Mouse (Mus musculus): ENCODE measurements around the gene Krtap14. TPM values are rescaled to one million over a fixed set of nuclear protein-coding genes. Genes with fewer than 3 reads are reported as not detected.

Gene Krtap14
- not detected in 2 replicates for polyA plus RNA-seq (2014; fragmentation: Nextera tagmentation; extraction: Ambion mirVana)

GRCm38 (mm10) chr16:88826095-88826652, at the start of gene Krtap14:
Gene Krtap14, minus strand, starts transcription at chr16:88826145.
- Histone ChIP-seq H3K27ac (ENCODE audit: low read depth, low read length) (no peak within 1 kb of the TSS), H3K9ac (ENCODE audit: low read depth, low read length) (no peak within 1 kb of the TSS), H3K4me1 (ENCODE audit: control insufficient read depth, insufficient read depth, low read length) (no peaks in the 10 kb centered on the region), H3K4me2 (replicated peaks; ENCODE audit: low read depth, low read length) (no peak within 1 kb of the TSS), H3K4me3 (ENCODE audit: low read length) (no peak within 1 kb of the TSS), H3K36me3 (ENCODE audit: control insufficient read depth, insufficient read depth, low read length) (no peaks in the 10 kb centered on the region), H3K9me3 (ENCODE audit: control insufficient read depth, low read length) (no peaks in the 10 kb centered on the region), H3K27me3 (ENCODE audit: control insufficient read depth, insufficient read depth, low read length) (no peaks in the 10 kb centered on the region)
- 93% methylated on average over 9 of the region's 9 CpGs for WGBS
- ATAC-seq (ENCODE audit: low FRiP score, low TSS enrichment), result no peak

- no peaks in the 10 kb centered on the region for H3K36me3 ChIP-seq (ENCODE audit: control insufficient read depth, insufficient read depth, low read length)
- no peak for ATAC-seq (ENCODE audit: low FRiP score, low TSS enrichment)
- H3K27ac ChIP-seq (ENCODE audit: low read depth, low read length), result no peak within 1 kb of the TSS
- no peaks in the 10 kb centered on the region for H3K9me3 ChIP-seq (ENCODE audit: control insufficient read depth, low read length)
- WGBS, result 98% methylated on average over 3 of the region's 3 CpGs
- no peak within 1 kb of the TSS for H3K4me2 ChIP-seq (replicated peaks; ENCODE audit: low read depth, low read length)
- H3K4me1 ChIP-seq (ENCODE audit: control insufficient read depth, insufficient read depth, low read length), result no peaks in the 10 kb centered on the region
- no peak within 1 kb of the TSS for H3K9ac ChIP-seq (ENCODE audit: low read depth, low read length)
- H3K27me3 ChIP-seq (ENCODE audit: control insufficient read depth, insufficient read depth, low read length), result no peaks in the 10 kb centered on the region
- no peak within 1 kb of the TSS for H3K4me3 ChIP-seq (ENCODE audit: low read length)
Measured at GRCm38 (mm10) chr16:88874169-88874568, 48.2 kb upstream of the Krtap14 start, which contains the start of gene Krtap19-2. Gene Krtap19-2, minus strand, starts transcription at chr16:88874269.

GRCm38 (mm10) chr16:88869311-88869710, 43.4 kb upstream of the Krtap14 start, which contains the start of gene Krtap19-1:
Gene Krtap19-1, minus strand, starts transcription at chr16:88869411.
- H3K36me3 ChIP-seq (ENCODE audit: control insufficient read depth, insufficient read depth, low read length), result no peaks in the 10 kb centered on the region
- H3K27ac ChIP-seq (ENCODE audit: low read depth, low read length), result no peak within 1 kb of the TSS
- WGBS, result 92% methylated on average over 6 of the region's 6 CpGs
- no peak within 1 kb of the TSS for H3K4me2 ChIP-seq (replicated peaks; ENCODE audit: low read depth, low read length)
- no peaks in the 10 kb centered on the region for H3K27me3 ChIP-seq (ENCODE audit: control insufficient read depth, insufficient read depth, low read length)
- no peaks in the 10 kb centered on the region for H3K9me3 ChIP-seq (ENCODE audit: control insufficient read depth, low read length)
- no peak within 1 kb of the TSS for H3K9ac ChIP-seq (ENCODE audit: low read depth, low read length)
- no peak for ATAC-seq (ENCODE audit: low FRiP score, low TSS enrichment)
- H3K4me1 ChIP-seq (ENCODE audit: control insufficient read depth, insufficient read depth, low read length), result no peaks in the 10 kb centered on the region
- H3K4me3 ChIP-seq (ENCODE audit: low read length), result no peak within 1 kb of the TSS

GRCm38 (mm10) chr16:88864887-88865407, 39.0 kb upstream of the Krtap14 start:
- no peak for ATAC-seq (ENCODE audit: low FRiP score, low TSS enrichment)
- Histone ChIP-seq H3K9ac (ENCODE audit: low read depth, low read length) (no peak overlapping the region), H3K36me3 (ENCODE audit: control insufficient read depth, insufficient read depth, low read length) (no peaks in the 10 kb centered on the region), H3K27ac (ENCODE audit: low read depth, low read length) (no peak overlapping the region), H3K9me3 (ENCODE audit: control insufficient read depth, low read length) (no peaks in the 10 kb centered on the region), H3K4me1 (ENCODE audit: control insufficient read depth, insufficient read depth, low read length) (no peaks in the 10 kb centered on the region), H3K4me2 (replicated peaks; ENCODE audit: low read depth, low read length) (no peak overlapping the region), H3K4me3 (ENCODE audit: low read length) (no peak overlapping the region), H3K27me3 (ENCODE audit: control insufficient read depth, insufficient read depth, low read length) (no peaks in the 10 kb centered on the region)
- 51% methylated on average over 4 of the region's 4 CpGs for WGBS

GRCm38 (mm10) chr16:88851450-88851849, 25.5 kb upstream of the Krtap14 start:
- Histone ChIP-seq H3K9me3 (ENCODE audit: control insufficient read depth, low read length) (no peaks in the 10 kb centered on the region), H3K4me3 (ENCODE audit: low read length) (no peak overlapping the region), H3K36me3 (ENCODE audit: control insufficient read depth, insufficient read depth, low read length) (no peaks in the 10 kb centered on the region), H3K27ac (ENCODE audit: low read depth, low read length) (no peak overlapping the region), H3K4me1 (ENCODE audit: control insufficient read depth, insufficient read depth, low read length) (no peaks in the 10 kb centered on the region), H3K27me3 (ENCODE audit: control insufficient read depth, insufficient read depth, low read length) (no peaks in the 10 kb centered on the region), H3K9ac (ENCODE audit: low read depth, low read length) (no peak overlapping the region), H3K4me2 (replicated peaks; ENCODE audit: low read depth, low read length) (no peak overlapping the region)
- ATAC-seq (ENCODE audit: low FRiP score, low TSS enrichment), result no peak
- WGBS, result 12% methylated on average over 5 of the region's 5 CpGs

GRCm38 (mm10) chr16:88848558-88848957, 22.6 kb upstream of the Krtap14 start:
- no peak for ATAC-seq (ENCODE audit: low FRiP score, low TSS enrichment)
- H3K9me3 ChIP-seq (ENCODE audit: control insufficient read depth, low read length), result no peaks in the 10 kb centered on the region
- no peak overlapping the region for H3K27ac ChIP-seq (ENCODE audit: low read depth, low read length)
- H3K4me3 ChIP-seq (ENCODE audit: low read length), result no peak overlapping the region
- 83% methylated on average over 4 of the region's 4 CpGs for WGBS
- no peaks in the 10 kb centered on the region for H3K36me3 ChIP-seq (ENCODE audit: control insufficient read depth, insufficient read depth, low read length)
- no peaks in the 10 kb centered on the region for H3K27me3 ChIP-seq (ENCODE audit: control insufficient read depth, insufficient read depth, low read length)
- H3K4me2 ChIP-seq (replicated peaks; ENCODE audit: low read depth, low read length), result no peak overlapping the region
- H3K4me1 ChIP-seq (ENCODE audit: control insufficient read depth, insufficient read depth, low read length), result no peaks in the 10 kb centered on the region
- no peak overlapping the region for H3K9ac ChIP-seq (ENCODE audit: low read depth, low read length)

GRCm38 (mm10) chr16:88847363-88847762, 21.4 kb upstream of the Krtap14 start:
- no peaks in the 10 kb centered on the region for H3K9me3 ChIP-seq (ENCODE audit: control insufficient read depth, low read length)
- WGBS, result 89% methylated on average over 1 of the region's 1 CpGs
- no peak for ATAC-seq (ENCODE audit: low FRiP score, low TSS enrichment)

GRCm38 (mm10) chr16:88826978-88827377, 1.0 kb upstream of the Krtap14 start:
- no peak overlapping the region for H3K4me3 ChIP-seq (ENCODE audit: low read length)
- no peak overlapping the region for H3K4me2 ChIP-seq (replicated peaks; ENCODE audit: low read depth, low read length)
- no peaks in the 10 kb centered on the region for H3K4me1 ChIP-seq (ENCODE audit: control insufficient read depth, insufficient read depth, low read length)
- 52% methylated on average over 3 of the region's 3 CpGs for WGBS
- H3K9me3 ChIP-seq (ENCODE audit: control insufficient read depth, low read length), result no peaks in the 10 kb centered on the region
- H3K27ac ChIP-seq (ENCODE audit: low read depth, low read length), result no peak overlapping the region
- no peaks in the 10 kb centered on the region for H3K36me3 ChIP-seq (ENCODE audit: control insufficient read depth, insufficient read depth, low read length)
- no peak for ATAC-seq (ENCODE audit: low FRiP score, low TSS enrichment)
- H3K9ac ChIP-seq (ENCODE audit: low read depth, low read length), result no peak overlapping the region
- no peaks in the 10 kb centered on the region for H3K27me3 ChIP-seq (ENCODE audit: control insufficient read depth, insufficient read depth, low read length)

More at GRCm38 (mm10) chr16:88847363-88847762, 21.4 kb upstream of the Krtap14 start:
- H3K4me1 ChIP-seq (ENCODE audit: control insufficient read depth, insufficient read depth, low read length), result no peaks in the 10 kb centered on the region
- H3K27ac ChIP-seq (ENCODE audit: low read depth, low read length), result no peak overlapping the region
- no peak overlapping the region for H3K4me2 ChIP-seq (replicated peaks; ENCODE audit: low read depth, low read length)
- H3K4me3 ChIP-seq (ENCODE audit: low read length), result no peak overlapping the region
- H3K27me3 ChIP-seq (ENCODE audit: control insufficient read depth, insufficient read depth, low read length), result no peaks in the 10 kb centered on the region
- H3K9ac ChIP-seq (ENCODE audit: low read depth, low read length), result no peak overlapping the region
- H3K36me3 ChIP-seq (ENCODE audit: control insufficient read depth, insufficient read depth, low read length), result no peaks in the 10 kb centered on the region

- 80% methylated on average over 3 of the region's 3 CpGs for WGBS
- Histone ChIP-seq H3K4me2 (replicated peaks; ENCODE audit: low read depth, low read length) (no peak overlapping the region), H3K27me3 (ENCODE audit: control insufficient read depth, insufficient read depth, low read length) (no peaks in the 10 kb centered on the region), H3K36me3 (ENCODE audit: control insufficient read depth, insufficient read depth, low read length) (no peaks in the 10 kb centered on the region), H3K4me1 (ENCODE audit: control insufficient read depth, insufficient read depth, low read length) (no peaks in the 10 kb centered on the region), H3K4me3 (ENCODE audit: low read length) (no peak overlapping the region), H3K27ac (ENCODE audit: low read depth, low read length) (no peak overlapping the region), H3K9me3 (ENCODE audit: control insufficient read depth, low read length) (no peaks in the 10 kb centered on the region), H3K9ac (ENCODE audit: low read depth, low read length) (no peak overlapping the region)
- no peak for ATAC-seq (ENCODE audit: low FRiP score, low TSS enrichment)
Measured at GRCm38 (mm10) chr16:88823736-88824135, 2.2 kb downstream of the Krtap14 start.

Data from kidney, embryonic 14.5 days (tissue).